Mouse (Mus musculus): ENCODE results near the gene Wipi2. TPM values are rescaled to one million over a fixed set of nuclear protein-coding genes. Genes with fewer than 3 reads are reported as not detected.
A peak's percentile ranks its signal among the peaks of the same experiment; 100 is the strongest.

Gene Wipi2
- polyA plus RNA-seq, 1 experiment from 2014 or later = 48.3 TPM

- peaks cover 65% of the 10 kb centered on the region for H3K36me3 ChIP-seq (ENCODE audit: control insufficient read depth, insufficient read depth, low read length)
Measured at GRCm38 (mm10) chr5:142716056-142716455, 88.6 kb downstream of the Wipi2 start.

GRCm38 (mm10) chr5:142718037-142718436 is 90.5 kb downstream of the Wipi2 start:
- Histone ChIP-seq H3K9ac (replicated peaks; ENCODE audit: low read length) (no peak overlapping the region), H3K4me2 (ENCODE audit: low read length) (no peak overlapping the region), H3K36me3 (ENCODE audit: control insufficient read depth, insufficient read depth, low read length) (peaks cover 65% of the 10 kb centered on the region), H3K4me3 (replicated peaks; ENCODE audit: low read depth, low read length) (no peak overlapping the region), H3K4me1 (ENCODE audit: control insufficient read depth, insufficient read depth, low read length) (no peaks in the 10 kb centered on the region), H3K27ac (replicated peaks; ENCODE audit: low read depth, low read length) (no peak overlapping the region), H3K27me3 (ENCODE audit: control insufficient read depth, insufficient read depth, low read length) (no peaks in the 10 kb centered on the region), H3K9me3 (ENCODE audit: control insufficient read depth, low read length) (no peaks in the 10 kb centered on the region)
- no peak for ATAC-seq (ENCODE audit: low FRiP score, low TSS enrichment)
- DNase-seq = peak; percentile 89
- 28% methylated on average over 4 of the region's 4 CpGs for WGBS

More at GRCm38 (mm10) chr5:142716056-142716455, 88.6 kb downstream of the Wipi2 start:
- no peak overlapping the region for H3K4me2 ChIP-seq (ENCODE audit: low read length)
- ATAC-seq (ENCODE audit: low FRiP score, low TSS enrichment) = no peak
- WGBS = 85% methylated on average over 6 of the region's 6 CpGs
- H3K9ac ChIP-seq (replicated peaks; ENCODE audit: low read length) = no peak overlapping the region
- no peaks in the 10 kb centered on the region for H3K9me3 ChIP-seq (ENCODE audit: control insufficient read depth, low read length)
- no peak overlapping the region for H3K4me3 ChIP-seq (replicated peaks; ENCODE audit: low read depth, low read length)
- H3K27me3 ChIP-seq (ENCODE audit: control insufficient read depth, insufficient read depth, low read length) = no peaks in the 10 kb centered on the region
- DNase-seq = no peak
- no peaks in the 10 kb centered on the region for H3K4me1 ChIP-seq (ENCODE audit: control insufficient read depth, insufficient read depth, low read length)
- no peak overlapping the region for H3K27ac ChIP-seq (replicated peaks; ENCODE audit: low read depth, low read length)

- Histone ChIP-seq H3K27ac (replicated peaks; ENCODE audit: low read depth, low read length) (no peak overlapping the region), H3K9ac (replicated peaks; ENCODE audit: low read length) (no peak overlapping the region), H3K9me3 (ENCODE audit: control insufficient read depth, low read length) (no peaks in the 10 kb centered on the region), H3K27me3 (ENCODE audit: control insufficient read depth, insufficient read depth, low read length) (no peaks in the 10 kb centered on the region), H3K4me2 (ENCODE audit: low read length) (no peak overlapping the region), H3K36me3 (ENCODE audit: control insufficient read depth, insufficient read depth, low read length) (peaks cover 64% of the 10 kb centered on the region), H3K4me3 (replicated peaks; ENCODE audit: low read depth, low read length) (no peak overlapping the region), H3K4me1 (ENCODE audit: control insufficient read depth, insufficient read depth, low read length) (no peaks in the 10 kb centered on the region)
- no peak for DNase-seq
- WGBS = 74% methylated on average over 25 of the region's 25 CpGs
- ATAC-seq (ENCODE audit: low FRiP score, low TSS enrichment) = no peak
Measured at GRCm38 (mm10) chr5:142718486-142718885, 91.0 kb downstream of the Wipi2 start.

GRCm38 (mm10) chr5:142719897-142720296 is 92.4 kb downstream of the Wipi2 start:
- no peak overlapping the region for H3K4me3 ChIP-seq (replicated peaks; ENCODE audit: low read depth, low read length)
- H3K27ac ChIP-seq (replicated peaks; ENCODE audit: low read depth, low read length) = no peak overlapping the region
- H3K4me2 ChIP-seq (ENCODE audit: low read length) = no peak overlapping the region
- DNase-seq (no peak), ATAC-seq (ENCODE audit: low FRiP score, low TSS enrichment) (no peak)
- H3K9ac ChIP-seq (replicated peaks; ENCODE audit: low read length) = no peak overlapping the region
- WGBS = 92% methylated on average over 13 of the region's 13 CpGs
- no peaks in the 10 kb centered on the region for H3K4me1 ChIP-seq (ENCODE audit: control insufficient read depth, insufficient read depth, low read length)
- H3K36me3 ChIP-seq (ENCODE audit: control insufficient read depth, insufficient read depth, low read length) = peaks cover 50% of the 10 kb centered on the region
- no peaks in the 10 kb centered on the region for H3K9me3 ChIP-seq (ENCODE audit: control insufficient read depth, low read length)
- H3K27me3 ChIP-seq (ENCODE audit: control insufficient read depth, insufficient read depth, low read length) = no peaks in the 10 kb centered on the region

Other genes starting within 250 kb of the Wipi2 start
- gene Foxk1, start 226.2 kb upstream of the Wipi2 start, polyA plus RNA-seq (2014; fragmentation: Nextera tagmentation; extraction: Ambion mirVana) = 4.2 and 4.6 TPM in 2 replicates
- gene Ap5z1, start 163.8 kb upstream of the Wipi2 start, polyA plus RNA-seq (2014; fragmentation: Nextera tagmentation; extraction: Ambion mirVana) = 12.6 and 13.9 TPM in 2 replicates
- gene Papolb, start 97.6 kb upstream of the Wipi2 start, polyA plus RNA-seq (2014; fragmentation: Nextera tagmentation; extraction: Ambion mirVana) = 0.32 and 0.34 TPM in 2 replicates
- 13.6 and 16.9 TPM in 2 replicates for gene Radil, start 76.6 kb upstream of the Wipi2 start, polyA plus RNA-seq (2014; fragmentation: Nextera tagmentation; extraction: Ambion mirVana)
- 33.5 and 35.3 TPM in 2 replicates for gene Mmd2, start 18.9 kb upstream of the Wipi2 start, polyA plus RNA-seq (2014; fragmentation: Nextera tagmentation; extraction: Ambion mirVana)
- 78.0 and 82.6 TPM in 2 replicates for gene Slc29a4, start 64.8 kb downstream of the Wipi2 start, polyA plus RNA-seq (2014; fragmentation: Nextera tagmentation; extraction: Ambion mirVana)
- gene Tnrc18, start 190.0 kb downstream of the Wipi2 start, polyA plus RNA-seq (2014; fragmentation: Nextera tagmentation; extraction: Ambion mirVana) = 37.7 and 47.4 TPM in 2 replicates

Data from midbrain, embryonic 14.5 days (tissue).